Mouse (Mus musculus): ENCODE results near the gene Snap29. TPM values are rescaled to one million over a fixed set of nuclear protein-coding genes. Genes with fewer than 3 reads are reported as not detected.

Snap29 gene
- 13.6 and 15.0 TPM in 2 replicates for polyA plus RNA-seq (2015; fragmentation: Nextera tagmentation; extraction: Ambion mirVana)

- Histone ChIP-seq H3K27ac (peak within 1 kb of the TSS; percentile 51), H3K9me3 (no peaks in the 10 kb centered on the region), H3K27me3 (no peaks in the 10 kb centered on the region), H3K4me2 (peak within 1 kb of the TSS; percentile 81), H3K4me3 (peak within 1 kb of the TSS; percentile 86), H3K9ac (peak within 1 kb of the TSS; percentile 69), H3K36me3 (no peaks in the 10 kb centered on the region), H3K4me1 (peaks cover 21% of the 10 kb centered on the region)
- peak; percentile 98 for ATAC-seq (ENCODE audit: borderline replicate concordance, extremely low read depth, low FRiP score, low TSS enrichment)
- under 1% methylated on average over 56 of the region's 69 CpGs for WGBS
Measured at GRCm38 (mm10) chr16:17405736-17406443, at the start of gene Snap29, which contains the start of gene Pi4ka. Gene Snap29 (plus strand): TSS chr16:17405986. Gene Pi4ka (minus strand): TSS chr16:17406314.

GRCm38 (mm10) chr16:17356031-17356430 is 49.8 kb upstream of the Snap29 start:
- no peak overlapping the region for H3K4me3 ChIP-seq
- H3K9me3 ChIP-seq: no peaks in the 10 kb centered on the region
- H3K4me2 ChIP-seq: no peak overlapping the region
- no peak overlapping the region for H3K9ac ChIP-seq
- no peak for ATAC-seq (ENCODE audit: borderline replicate concordance, extremely low read depth, low FRiP score, low TSS enrichment)
- H3K27ac ChIP-seq: no peak overlapping the region
- peaks cover 25% of the 10 kb centered on the region for H3K36me3 ChIP-seq
- WGBS: 89% methylated on average over 6 of the region's 6 CpGs
- H3K27me3 ChIP-seq: no peaks in the 10 kb centered on the region
- H3K4me1 ChIP-seq: no peaks in the 10 kb centered on the region

GRCm38 (mm10) chr16:17358787-17359186 is 47.0 kb upstream of the Snap29 start:
- peaks cover 12% of the 10 kb centered on the region; the same call in 1 of the 2 replicates for H3K36me3 ChIP-seq
- ATAC-seq (ENCODE audit: borderline replicate concordance, extremely low read depth, low FRiP score, low TSS enrichment): no peak
- no peaks in the 10 kb centered on the region for H3K9me3 ChIP-seq
- H3K27ac ChIP-seq: no peak overlapping the region
- H3K4me2 ChIP-seq: no peak overlapping the region
- H3K4me1 ChIP-seq: no peaks in the 10 kb centered on the region
- no peak overlapping the region for H3K9ac ChIP-seq
- H3K4me3 ChIP-seq: no peak overlapping the region
- H3K27me3 ChIP-seq: no peaks in the 10 kb centered on the region
- WGBS: 92% methylated on average over 4 of the region's 4 CpGs

- Histone ChIP-seq H3K9me3 (no peaks in the 10 kb centered on the region), H3K27me3 (no peaks in the 10 kb centered on the region)
- WGBS: 87% methylated on average over 4 of the region's 4 CpGs
Measured at GRCm38 (mm10) chr16:17382306-17382705, 23.5 kb upstream of the Snap29 start.

GRCm38 (mm10) chr16:17383594-17384326 is 22.0 kb upstream of the Snap29 start:
- Histone ChIP-seq H3K9ac (no peak overlapping the region), H3K36me3 (0 out of 2 replicates have a peak, but pooled peaks cover 5% of the 10 kb centered on the region), H3K4me1 (no peaks in the 10 kb centered on the region), H3K4me3 (no peak overlapping the region), H3K9me3 (no peaks in the 10 kb centered on the region), H3K4me2 (no peak overlapping the region), H3K27me3 (no peaks in the 10 kb centered on the region), H3K27ac (no peak overlapping the region)
- WGBS: 85% methylated on average over 2 of the region's 2 CpGs
- ATAC-seq (ENCODE audit: borderline replicate concordance, extremely low read depth, low FRiP score, low TSS enrichment): no peak

More at GRCm38 (mm10) chr16:17382306-17382705, 23.5 kb upstream of the Snap29 start:
- ATAC-seq (ENCODE audit: borderline replicate concordance, extremely low read depth, low FRiP score, low TSS enrichment): no peak
- Histone ChIP-seq H3K27ac (no peak overlapping the region), H3K4me2 (no peak overlapping the region), H3K4me1 (no peaks in the 10 kb centered on the region), H3K4me3 (no peak overlapping the region), H3K36me3 (0 out of 2 replicates have a peak, but pooled peaks cover 5% of the 10 kb centered on the region), H3K9ac (no peak overlapping the region)

- no peak for ATAC-seq (ENCODE audit: borderline replicate concordance, extremely low read depth, low FRiP score, low TSS enrichment)
Measured at GRCm38 (mm10) chr16:17392784-17393183, 13.0 kb upstream of the Snap29 start.

GRCm38 (mm10) chr16:17402855-17403254 is 2.9 kb upstream of the Snap29 start:
- 88% methylated on average over 1 of the region's 1 CpGs for WGBS
- Histone ChIP-seq H3K36me3 (no peaks in the 10 kb centered on the region), H3K9ac (no peak overlapping the region), H3K4me3 (no peak overlapping the region), H3K27ac (no peak overlapping the region), H3K4me1 (peaks cover 17% of the 10 kb centered on the region), H3K9me3 (no peaks in the 10 kb centered on the region), H3K27me3 (no peaks in the 10 kb centered on the region), H3K4me2 (no peak overlapping the region)
- ATAC-seq (ENCODE audit: borderline replicate concordance, extremely low read depth, low FRiP score, low TSS enrichment): no peak

More at GRCm38 (mm10) chr16:17392784-17393183, 13.0 kb upstream of the Snap29 start:
- Histone ChIP-seq H3K4me1 (no peaks in the 10 kb centered on the region), H3K36me3 (no peaks in the 10 kb centered on the region), H3K4me2 (no peak overlapping the region), H3K4me3 (no peak overlapping the region), H3K27ac (no peak overlapping the region), H3K9ac (no peak overlapping the region), H3K9me3 (no peaks in the 10 kb centered on the region), H3K27me3 (no peaks in the 10 kb centered on the region)
- 53% methylated on average over 4 of the region's 4 CpGs for WGBS

GRCm38 (mm10) chr16:17405271-17405696 is 502 bp upstream of the Snap29 start:
- Histone ChIP-seq H3K27me3 (no peaks in the 10 kb centered on the region), H3K4me1 (peaks cover 20% of the 10 kb centered on the region), H3K9ac (peak overlapping the region; percentile 62), H3K4me3 (peak overlapping the region; percentile 86), H3K9me3 (no peaks in the 10 kb centered on the region), H3K36me3 (no peaks in the 10 kb centered on the region), H3K4me2 (peak overlapping the region; percentile 81), H3K27ac (peak overlapping the region; percentile 51; the same call in 1 of the 2 replicates)
- peak; percentile 83 for ATAC-seq (ENCODE audit: borderline replicate concordance, extremely low read depth, low FRiP score, low TSS enrichment)
- WGBS: under 1% methylated on average over 22 of the region's 22 CpGs

- no peak overlapping the region for H3K27ac ChIP-seq
- H3K27me3 ChIP-seq: no peaks in the 10 kb centered on the region
- peak overlapping the region; percentile 69 for H3K9ac ChIP-seq
- H3K4me3 ChIP-seq: peak overlapping the region; percentile 86
- no peaks in the 10 kb centered on the region for H3K9me3 ChIP-seq
- peaks cover 21% of the 10 kb centered on the region for H3K4me1 ChIP-seq
- H3K36me3 ChIP-seq: no peaks in the 10 kb centered on the region
- ATAC-seq (ENCODE audit: borderline replicate concordance, extremely low read depth, low FRiP score, low TSS enrichment): no peak
- H3K4me2 ChIP-seq: peak overlapping the region; percentile 58
- 24% methylated on average over 9 of the region's 9 CpGs for WGBS
Measured at GRCm38 (mm10) chr16:17406512-17407231, 886 bp downstream of the Snap29 start.

- WGBS: 94% methylated on average over 2 of the region's 2 CpGs
- no peak for ATAC-seq (ENCODE audit: borderline replicate concordance, extremely low read depth, low FRiP score, low TSS enrichment)
- Histone ChIP-seq H3K4me1 (peaks cover 21% of the 10 kb centered on the region), H3K9ac (no peak overlapping the region), H3K4me2 (no peak overlapping the region), H3K9me3 (no peaks in the 10 kb centered on the region), H3K27ac (no peak overlapping the region), H3K27me3 (no peaks in the 10 kb centered on the region), H3K4me3 (no peak overlapping the region), H3K36me3 (no peaks in the 10 kb centered on the region)
Measured at GRCm38 (mm10) chr16:17409046-17409445, 3.3 kb downstream of the Snap29 start.

- ATAC-seq (ENCODE audit: borderline replicate concordance, extremely low read depth, low FRiP score, low TSS enrichment): no peak
- 24% methylated on average over 4 of the region's 4 CpGs for WGBS
Measured at GRCm38 (mm10) chr16:17410209-17410608, 4.4 kb downstream of the Snap29 start.

More at GRCm38 (mm10) chr16:17410209-17410608, 4.4 kb downstream of the Snap29 start:
- Histone ChIP-seq H3K9me3 (no peaks in the 10 kb centered on the region), H3K27me3 (no peaks in the 10 kb centered on the region), H3K9ac (no peak overlapping the region), H3K4me3 (no peak overlapping the region), H3K4me1 (peaks cover 11% of the 10 kb centered on the region; the same call in 1 of the 2 replicates), H3K36me3 (no peaks in the 10 kb centered on the region), H3K27ac (no peak overlapping the region), H3K4me2 (no peak overlapping the region)
